Mouse (Mus musculus) cortical plate, adult 2 months (tissue): Measurements from ENCODE around the gene Hist1h2bh.

ENCODE experiments used
- CTCF ChIP-seq: fragments of 200-500 bp; IDR thresholded peaks from 2 replicates; pipeline ENCODE4 v1.5.1; 2011; ENCODE audit warnings: mild to moderate bottlenecking, control low read depth, low read length; ENCODE audit not compliant: insufficient read depth; ENCODE audit errors: extremely low read depth
- POLR2A ChIP-seq: fragments of 200-500 bp; IDR thresholded peaks from 2 replicates; pipeline ENCODE4 v1.6.1; 2011; ENCODE audit warnings: mild to moderate bottlenecking, low read length, control low read depth; ENCODE audit not compliant: insufficient read depth; ENCODE audit errors: extremely low read depth

- TF ChIP-seq POLR2A (no peak), CTCF (no peak)
Observed at GRCm38 (mm10) chr13:23513517-23513916, 29.7 kb downstream of the Hist1h2bh start.
